Mouse (Mus musculus) common myeloid progenitor, adult 5-6 weeks (primary cell): ENCODE results near the gene Olfr715b. TPM values are rescaled to one million over a fixed set of nuclear protein-coding genes. Genes with fewer than 3 reads are reported as not detected.
"Not testable (repeated sequence)": the region's sequence is repeated elsewhere in the genome, so short reads cannot be mapped to it uniquely, and the experiment has no call there.

Experiments
- ATAC-seq: replicated peaks from 2 replicates; pipeline ENCODE4 v1.8.0; 2016; ENCODE audit warnings: low read depth, mild to moderate bottlenecking, moderate TSS enrichment, inconsistent platforms; ENCODE audit not compliant: poor library complexity, severe bottlenecking
- total RNA-seq: library from RNA; stranded (forward); fragments of 200-1000, 187-1606 nt; gene quantifications from 2 replicates; pipeline ENCODE4 v1.2.3, GENCODE M21; 2017

Gene Olfr715b
- not detected in 2 replicates for total RNA-seq

- not testable (repeated sequence) for ATAC-seq
Observed at GRCm38 (mm10) chr7:107110269-107110668, at the start of gene Olfr715b. Gene Olfr715b, minus strand, starts transcription at chr7:107110369.

- ATAC-seq = not testable (repeated sequence)
Observed at GRCm38 (mm10) chr7:107138027-107138426, 27.9 kb upstream of the Olfr715b start, which contains the start of gene Olfr716. Gene Olfr716, plus strand, starts transcription at chr7:107138327.

GRCm38 (mm10) chr7:107130983-107131382, 20.8 kb upstream of the Olfr715b start, which contains the start of gene Olfr715:
Gene Olfr715, minus strand, starts transcription at chr7:107131083.
- not testable (repeated sequence) for ATAC-seq

- no peak for ATAC-seq
Observed at GRCm38 (mm10) chr7:107092920-107093319, 17.2 kb downstream of the Olfr715b start, which contains the start of gene Olfr17. Gene Olfr17, plus strand, starts transcription at chr7:107093220.

- no peak for ATAC-seq
Observed at GRCm38 (mm10) chr7:107070681-107071080, 39.5 kb downstream of the Olfr715b start, which contains the start of gene Olfr714. Gene Olfr714, plus strand, starts transcription at chr7:107070981.

Other genes with a start within 250 kb of the Olfr715b start
- gene Olfr704, start 247.2 kb downstream of the Olfr715b start, total RNA-seq = not detected in 2 replicates
- not detected in 2 replicates for gene Olfr705, start 233.5 kb downstream of the Olfr715b start, total RNA-seq
- gene Olfr706, start 222.2 kb downstream of the Olfr715b start, total RNA-seq = not detected in 2 replicates
- not detected in 2 replicates for gene Olfr707, start 209.1 kb downstream of the Olfr715b start, total RNA-seq
- not detected in 2 replicates for gene Olfr1532-ps1, start 202.4 kb downstream of the Olfr715b start, total RNA-seq
- not detected in 2 replicates for gene Olfr709-ps1, start 178.2 kb downstream of the Olfr715b start, total RNA-seq
- gene Olfr710, start 162.1 kb downstream of the Olfr715b start, total RNA-seq = not detected in 2 replicates
- not detected in 2 replicates for gene Olfr6, start 146.4 kb downstream of the Olfr715b start, total RNA-seq
- not detected in 2 replicates for gene Olfr711, start 134.9 kb downstream of the Olfr715b start, total RNA-seq
- gene Olfr2, start 104.3 kb downstream of the Olfr715b start, total RNA-seq = 0.87 TPM in 1 of 2 replicates, not detected in the other
- not detected in 2 replicates for gene Olfr713, start 79.2 kb downstream of the Olfr715b start, total RNA-seq
- gene Olfr714, start 39.4 kb downstream of the Olfr715b start, total RNA-seq = not detected in 2 replicates
- gene Olfr17, start 17.1 kb downstream of the Olfr715b start, total RNA-seq = not detected in 2 replicates
- not detected in 2 replicates for gene Olfr715, start 20.7 kb upstream of the Olfr715b start, total RNA-seq
- not detected in 2 replicates for gene Olfr716, start 28.0 kb upstream of the Olfr715b start, total RNA-seq
- gene Nlrp14, start 56.6 kb upstream of the Olfr715b start, total RNA-seq = not detected in 2 replicates
- not detected in 2 replicates for gene Rbmxl2, start 99.1 kb upstream of the Olfr715b start, total RNA-seq